Mouse (Mus musculus) sigmoid colon, adult 10 weeks (tissue): ENCODE results near the gene Ctrc. TPM values are rescaled to one million over a fixed set of nuclear protein-coding genes. Genes with fewer than 3 reads are reported as not detected.

ENCODE experiments used
- polyA plus RNA-seq: library from polyadenylated mRNA; stranded (reverse); fragments of 350-450 nt; fragmentation: Illumina TruSeq; extraction: RNeasy Lipid Tissue Mini Kit (QIAGEN cat#74804); gene quantifications from one replicate; pipeline ENCODE4 v1.2.3, GENCODE M21; 2014; ENCODE audit warnings: low read depth, low replicate concordance

The Ctrc gene
- polyA plus RNA-seq = not detected

GRCm38 (mm10) chr4:141845999-141846398 lies at the start of gene Ctrc:
Ctrc (minus strand) TSS chr4:141846359.

GRCm38 (mm10) chr4:141874601-141875460 lies 28.7 kb upstream of the Ctrc start, which contains the start of gene Efhd2:
Efhd2 (minus strand) TSS chr4:141874920.

GRCm38 (mm10) chr4:141826060-141826459 lies 20.1 kb downstream of the Ctrc start, which contains the start of gene Cela2a:
Cela2a (minus strand) TSS chr4:141826160.

GRCm38 (mm10) chr4:141793282-141794151 lies 52.6 kb downstream of the Ctrc start, which contains the start of gene Casp9:
Casp9 (plus strand) TSS chr4:141793612.

GRCm38 (mm10) chr4:141790524-141790990 lies 55.6 kb downstream of the Ctrc start, which contains the start of gene Dnajc16:
Dnajc16 (minus strand) TSS chr4:141790931.

Other genes with a start within 250 kb of the Ctrc start
- 55.8 TPM for gene Fblim1, start 240.3 kb downstream of the Ctrc start, polyA plus RNA-seq
- gene Tmem82, start 227.7 kb downstream of the Ctrc start, polyA plus RNA-seq = 2.5 TPM
- gene Slc25a34, start 222.5 kb downstream of the Ctrc start, polyA plus RNA-seq = 0.79 TPM
- 1.3 TPM for gene Plekhm2, start 181.5 kb downstream of the Ctrc start, polyA plus RNA-seq
- not detected for gene Rsc1a1, start 160.8 kb downstream of the Ctrc start, polyA plus RNA-seq
- 45.4 TPM for gene Ddi2, start 122.9 kb downstream of the Ctrc start, polyA plus RNA-seq
- gene Agmat, start 99.7 kb downstream of the Ctrc start, polyA plus RNA-seq = not detected
- gene Dnajc16, start 55.4 kb downstream of the Ctrc start, polyA plus RNA-seq = 4.8 TPM
- gene Casp9, start 52.7 kb downstream of the Ctrc start, polyA plus RNA-seq = 13.6 TPM
- gene Cela2a, start 20.2 kb downstream of the Ctrc start, polyA plus RNA-seq = 5.2 TPM
- gene Efhd2, start 28.6 kb upstream of the Ctrc start, polyA plus RNA-seq = 9.8 TPM
- gene Fhad1, start 168.7 kb upstream of the Ctrc start, polyA plus RNA-seq = 1.4 TPM
- gene Tmem51, start 237.9 kb upstream of the Ctrc start, polyA plus RNA-seq = 0.44 TPM